Mouse (Mus musculus) layer of hippocampus, adult 11-12 months (tissue): ENCODE measurements around the gene Mrps23.
A peak's percentile ranks its signal among the peaks of the same experiment; 100 is the strongest.

Experiments used
- DNase-seq: peaks from one replicate; pipeline ENCODE4 v3.0.0; 2022; ENCODE audit warnings: low spot score

Mrps23 gene

DNA sequence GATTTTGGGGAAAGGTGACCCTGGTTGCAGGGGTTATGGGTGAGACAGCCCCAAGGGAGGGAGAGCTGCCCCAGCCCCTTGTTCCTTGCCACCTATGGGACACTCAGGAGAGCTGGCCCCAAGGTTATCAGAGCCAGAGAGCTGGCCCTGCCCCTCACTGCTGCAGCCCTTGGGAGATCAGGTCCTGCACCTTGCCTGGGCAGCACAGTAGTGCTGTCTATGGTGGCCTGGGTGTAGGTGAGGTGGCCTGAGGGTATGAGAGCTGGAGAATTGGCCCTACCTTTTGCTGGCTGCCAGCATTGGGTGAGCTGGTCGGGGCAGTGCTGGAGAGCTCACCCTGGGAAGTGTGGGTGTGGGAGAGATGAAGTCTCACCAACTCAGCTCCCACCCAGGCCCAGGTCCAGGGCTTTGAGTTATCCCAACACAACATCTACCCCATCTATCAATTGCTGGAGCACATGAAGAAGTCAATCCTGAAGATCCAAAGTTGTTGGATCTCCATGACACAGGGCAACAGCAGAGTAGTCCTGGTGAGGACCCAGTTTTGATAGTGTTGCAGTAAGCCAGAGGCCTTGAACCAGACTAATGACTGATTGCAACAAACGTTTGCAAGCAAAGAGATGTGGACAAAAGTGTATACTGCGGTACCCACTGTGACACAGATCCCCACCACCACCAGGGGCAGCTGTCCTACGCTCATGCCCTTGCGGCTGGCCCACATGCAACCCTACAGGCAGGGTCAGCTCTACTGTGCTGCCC, 7.8 kb downstream of the Mrps23 start:
- DNase-seq = no peak

DNA sequence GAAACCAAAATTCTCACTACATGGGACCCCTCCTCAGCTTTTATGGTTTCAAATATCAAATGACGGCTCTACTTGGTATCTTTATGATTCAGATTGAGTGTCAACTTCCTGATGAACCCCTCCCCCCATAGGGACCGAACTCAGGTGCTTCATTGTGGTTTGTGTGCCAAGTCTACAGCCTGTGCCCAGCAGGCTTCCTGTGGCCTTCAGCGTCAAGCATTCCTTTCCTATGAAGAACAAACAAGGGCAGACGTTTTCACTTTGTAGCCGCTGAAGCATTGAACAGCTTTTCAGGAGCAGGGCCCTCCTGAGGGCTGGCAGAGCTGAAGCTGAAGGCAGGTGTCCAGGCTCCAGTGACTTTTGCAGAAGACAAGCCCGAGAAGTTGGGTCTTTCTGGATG, 9.6 kb downstream of the Mrps23 start:
- no peak for DNase-seq

DNA sequence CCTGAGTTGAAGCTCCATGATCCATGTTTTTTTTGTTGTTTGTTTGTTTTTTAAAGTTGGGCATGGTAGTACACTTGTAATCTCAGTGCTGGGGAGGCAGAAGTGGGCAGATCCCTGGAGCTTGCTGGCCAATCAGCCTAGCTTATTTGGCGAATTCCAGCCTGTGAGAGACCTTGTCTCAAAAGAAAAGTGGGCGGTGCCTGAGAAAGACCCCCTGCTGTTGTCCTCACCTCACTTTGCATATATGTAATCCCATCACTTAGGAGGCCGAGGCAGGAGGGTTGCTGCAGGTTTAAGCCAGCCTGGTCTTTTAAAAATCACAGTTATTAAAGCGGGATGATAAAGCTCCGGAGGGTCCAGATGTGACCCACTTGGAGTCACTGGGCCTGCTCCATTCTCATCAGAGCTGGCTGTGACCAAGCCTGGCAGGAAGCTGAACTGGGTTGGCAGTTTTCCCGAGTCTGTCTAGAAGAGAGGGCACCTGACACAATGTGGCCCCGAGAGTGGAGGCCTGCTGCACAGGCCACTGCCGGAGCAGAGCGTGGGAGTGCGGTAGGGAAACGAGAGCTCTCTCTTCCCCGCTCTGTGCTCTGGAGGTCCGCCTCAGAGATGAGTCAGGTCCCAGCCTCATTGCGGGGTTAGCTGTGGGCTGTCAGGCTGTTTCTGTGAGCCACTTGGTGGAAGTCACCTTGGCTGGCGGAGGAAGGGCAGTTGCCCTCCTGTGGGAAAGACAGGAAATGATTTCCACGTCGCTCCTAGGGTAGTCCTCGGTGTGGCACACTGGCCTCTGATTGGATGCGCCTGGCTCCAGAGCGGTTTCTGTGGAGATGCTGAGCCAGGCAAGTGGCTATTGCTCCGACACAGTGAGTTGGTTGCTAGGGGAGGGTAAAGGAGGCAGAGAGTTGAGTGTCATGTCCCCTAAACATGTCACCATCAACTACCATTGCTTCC, 11.0 kb downstream of the Mrps23 start:
- DNase-seq = peak; percentile 65

DNA sequence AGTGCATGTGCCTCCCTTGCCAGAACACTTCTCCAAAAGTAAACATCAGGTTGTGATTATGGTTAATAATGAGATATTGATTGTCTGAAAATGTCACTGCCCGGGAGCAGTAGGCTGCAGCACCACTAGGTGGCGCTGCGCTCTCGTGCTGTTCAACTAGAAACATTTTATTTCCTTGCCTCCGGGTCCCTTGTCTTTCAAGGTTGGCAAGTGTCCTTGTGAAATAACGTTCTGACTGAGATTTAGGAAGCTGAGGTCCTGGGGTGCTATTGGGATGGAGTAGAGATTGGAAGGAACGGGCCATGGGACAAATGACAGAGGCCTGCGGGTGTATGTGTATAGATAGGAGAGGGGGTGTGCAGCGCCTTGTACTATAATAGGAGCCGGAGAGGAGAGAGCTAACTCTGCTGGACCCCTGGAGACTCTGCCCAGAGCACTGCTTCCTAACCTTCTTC, 12.1 kb downstream of the Mrps23 start:
- DNase-seq = peak; percentile 78

DNA sequence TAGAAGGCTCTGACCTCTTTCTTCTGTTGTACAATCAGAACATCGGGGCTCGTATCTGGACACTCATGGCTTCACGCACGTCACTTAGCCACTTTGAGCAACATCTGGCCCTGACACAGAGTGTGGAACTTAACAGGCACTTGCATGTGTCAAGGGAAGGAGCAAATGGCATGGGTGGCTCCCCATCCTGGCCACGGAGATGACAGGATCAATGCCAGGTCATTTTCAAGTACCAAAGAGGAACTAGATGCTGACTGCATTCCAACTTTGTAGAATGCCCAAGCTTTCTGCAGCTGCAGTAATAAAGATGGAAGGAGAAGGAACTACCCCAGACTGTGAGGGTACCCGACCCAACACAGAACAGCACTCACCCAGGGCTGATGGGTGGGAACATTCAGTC, 14.0 kb downstream of the Mrps23 start:
- no peak for DNase-seq

DNA sequence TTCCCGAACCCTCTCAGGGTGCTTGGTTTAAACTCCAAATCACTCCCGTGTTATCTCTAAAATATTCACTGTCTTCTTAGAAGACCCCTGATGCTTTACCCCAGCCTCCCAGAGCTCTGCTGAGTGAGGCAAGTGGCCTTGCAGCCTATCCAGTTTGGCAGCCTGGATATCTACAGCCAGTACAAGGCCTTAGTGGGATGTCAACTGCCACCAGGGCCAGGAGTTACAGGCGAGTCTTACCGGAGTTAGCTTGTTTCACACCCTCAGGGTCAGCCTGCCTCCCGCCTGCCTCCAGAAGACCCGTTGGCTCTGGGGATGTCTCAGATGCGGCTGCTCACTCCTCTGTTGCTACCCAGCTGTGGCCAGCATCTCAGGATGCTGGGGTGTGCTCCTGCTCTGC, 14.4 kb downstream of the Mrps23 start:
- DNase-seq = no peak

DNA sequence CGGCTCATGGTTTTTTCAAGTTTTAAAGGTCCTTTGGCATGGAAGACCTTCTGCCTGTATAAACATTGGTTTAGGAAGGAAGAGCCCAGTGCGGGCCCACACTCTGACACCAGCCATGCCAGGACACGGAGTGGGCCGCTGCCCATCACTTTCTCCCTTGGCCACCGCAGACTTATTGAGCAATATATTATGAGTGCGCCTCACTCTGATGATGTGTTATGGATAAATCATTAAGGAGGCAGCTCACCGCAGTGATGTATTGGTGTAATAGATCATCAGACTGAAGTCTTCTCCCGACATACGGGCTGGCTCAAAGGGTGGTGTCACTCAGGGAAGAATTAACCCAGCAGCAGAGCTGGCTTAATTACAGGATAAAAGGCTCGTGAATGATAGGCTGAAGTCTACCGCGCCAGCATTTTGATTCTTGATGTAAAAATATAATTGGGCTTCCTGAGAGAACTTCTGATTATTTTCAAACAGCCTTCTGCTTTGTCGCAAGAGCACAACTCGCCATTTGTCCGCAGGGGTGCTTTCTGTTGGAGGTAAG, 17.8 kb downstream of the Mrps23 start:
- DNase-seq = no peak

DNA sequence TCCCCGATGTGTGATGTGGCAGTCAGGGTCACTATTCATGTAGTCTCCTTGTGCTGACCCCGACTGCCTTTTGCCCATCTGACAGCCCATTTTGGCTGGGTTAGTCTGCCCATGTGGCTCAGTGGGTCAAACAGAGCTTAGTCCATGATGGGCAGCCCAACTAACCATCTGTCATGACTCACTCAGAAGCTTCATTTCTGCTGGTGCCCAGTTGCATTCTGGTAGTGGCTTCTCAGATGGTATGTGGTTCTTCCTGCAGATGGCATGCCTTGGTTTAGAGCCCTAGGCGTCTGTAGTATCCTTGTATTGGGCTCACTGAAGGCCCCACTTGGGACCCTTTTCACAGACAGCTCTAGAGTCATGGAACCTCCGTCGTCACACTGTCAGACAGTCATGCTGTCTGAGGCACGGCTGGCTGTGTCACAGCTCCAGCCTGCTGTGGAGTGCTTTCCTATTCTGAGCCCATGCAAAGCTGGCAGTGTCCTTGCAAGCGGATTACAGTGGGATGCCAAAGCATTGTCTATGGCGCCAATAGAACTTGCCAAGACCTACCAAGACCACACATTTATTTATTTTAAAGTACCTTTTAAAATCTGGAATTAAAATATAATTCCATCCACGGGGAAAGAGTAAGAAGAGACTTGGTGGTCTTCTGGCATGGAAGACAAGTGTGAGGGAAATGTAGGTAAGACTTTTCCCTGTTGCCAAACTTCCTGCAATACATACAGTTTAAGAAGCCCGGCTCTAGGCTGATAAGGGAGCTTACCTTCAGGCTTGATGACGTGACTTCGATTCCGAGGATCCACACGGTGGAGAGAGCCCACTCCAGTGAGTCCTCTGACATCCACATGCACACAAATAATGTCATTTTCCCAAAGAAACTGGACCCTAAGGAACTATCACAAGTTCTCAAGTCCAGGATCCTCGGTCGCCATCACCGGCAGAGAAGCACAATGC, 23.1 kb downstream of the Mrps23 start:
- no peak for DNase-seq

DNA sequence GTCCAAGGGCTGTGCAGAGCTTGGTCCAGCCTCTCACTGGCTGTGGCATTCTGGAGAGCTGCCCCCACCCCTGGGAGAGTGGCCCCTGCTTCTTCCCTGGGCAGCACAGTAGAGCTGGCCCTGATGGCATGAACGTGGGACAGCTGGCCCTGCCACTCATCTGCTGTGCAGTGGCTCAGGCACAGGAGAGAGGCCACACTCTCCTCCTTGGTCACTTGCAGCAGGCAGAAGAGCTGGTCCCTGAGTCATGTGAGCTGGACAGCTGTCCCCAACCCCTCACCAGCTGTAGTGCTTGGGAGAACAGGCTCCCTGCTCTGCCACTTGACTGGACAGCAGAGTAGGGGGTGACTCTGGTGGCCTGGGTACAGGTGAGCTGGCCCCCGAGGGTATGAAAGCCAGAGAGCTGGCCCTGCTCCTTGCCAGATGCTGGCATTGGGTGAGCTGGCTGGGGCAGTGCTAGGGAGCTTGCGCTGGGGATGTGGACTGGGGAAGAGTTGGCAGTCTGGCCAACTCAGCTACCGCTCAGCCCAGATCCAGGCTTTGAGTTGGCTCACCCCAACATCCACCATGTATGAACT, 27.1 kb downstream of the Mrps23 start:
- DNase-seq = no peak

DNA sequence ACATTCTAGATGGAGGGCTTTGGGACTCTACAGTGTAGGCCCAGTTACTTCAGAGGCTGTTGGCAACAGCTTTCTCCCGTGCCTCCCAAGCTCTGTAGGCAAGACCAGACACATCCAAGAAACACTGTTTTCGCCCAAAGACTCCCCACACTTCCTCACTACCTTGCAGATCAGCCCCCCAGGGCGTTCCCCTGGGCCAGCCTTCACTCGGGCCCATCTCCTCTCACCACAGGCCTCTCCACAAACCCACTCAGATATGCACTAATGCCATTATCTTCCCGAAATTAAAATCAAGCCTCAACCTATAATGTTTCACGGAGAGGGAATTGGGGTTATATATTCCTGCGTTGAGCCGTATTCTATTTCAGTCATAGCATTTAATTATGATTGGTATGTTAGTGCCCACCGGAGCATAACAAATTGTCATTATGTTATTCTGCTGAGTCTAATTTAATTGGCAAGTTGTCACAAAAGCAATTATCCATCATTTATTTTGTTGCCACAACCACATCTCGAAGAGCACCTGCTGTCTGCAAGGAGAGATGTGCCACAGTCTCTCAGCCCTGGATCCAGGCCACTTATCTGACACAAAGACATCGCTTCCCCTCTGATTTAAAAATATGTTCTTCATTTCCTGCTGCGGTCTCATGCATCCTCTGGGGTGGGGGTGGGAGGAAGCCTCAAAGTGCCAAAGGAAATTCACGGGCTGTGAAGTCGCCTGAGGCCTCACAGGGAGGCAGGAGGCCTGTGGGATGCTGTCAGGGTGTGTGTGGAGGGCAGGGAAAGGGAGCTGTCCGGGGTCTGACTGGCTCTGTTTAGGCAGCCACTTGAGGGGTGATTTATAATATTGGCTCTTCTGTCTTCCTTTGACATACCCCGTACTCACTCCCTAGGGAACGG, 29.6 kb downstream of the Mrps23 start:
- DNase-seq = no peak

DNA sequence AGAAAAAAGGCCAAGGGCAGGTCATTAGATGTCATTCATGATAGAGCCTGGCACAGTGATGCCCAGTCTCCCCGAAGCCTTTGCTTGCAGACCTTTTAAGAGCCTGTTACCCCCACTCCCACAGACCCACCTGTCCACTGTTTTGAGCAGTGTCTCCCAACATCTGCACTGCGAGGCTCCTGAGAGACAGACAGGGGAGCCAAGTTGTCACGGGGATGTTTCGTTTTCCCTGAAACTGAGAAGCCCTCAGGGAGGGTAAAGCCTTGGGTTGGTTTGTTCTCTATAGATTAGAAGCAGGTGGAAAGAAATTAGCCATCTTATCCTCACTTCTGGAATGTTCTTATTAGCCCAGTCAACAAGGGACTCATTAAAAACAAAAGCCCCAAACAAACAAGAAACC, 30.6 kb downstream of the Mrps23 start:
- no peak for DNase-seq

DNA sequence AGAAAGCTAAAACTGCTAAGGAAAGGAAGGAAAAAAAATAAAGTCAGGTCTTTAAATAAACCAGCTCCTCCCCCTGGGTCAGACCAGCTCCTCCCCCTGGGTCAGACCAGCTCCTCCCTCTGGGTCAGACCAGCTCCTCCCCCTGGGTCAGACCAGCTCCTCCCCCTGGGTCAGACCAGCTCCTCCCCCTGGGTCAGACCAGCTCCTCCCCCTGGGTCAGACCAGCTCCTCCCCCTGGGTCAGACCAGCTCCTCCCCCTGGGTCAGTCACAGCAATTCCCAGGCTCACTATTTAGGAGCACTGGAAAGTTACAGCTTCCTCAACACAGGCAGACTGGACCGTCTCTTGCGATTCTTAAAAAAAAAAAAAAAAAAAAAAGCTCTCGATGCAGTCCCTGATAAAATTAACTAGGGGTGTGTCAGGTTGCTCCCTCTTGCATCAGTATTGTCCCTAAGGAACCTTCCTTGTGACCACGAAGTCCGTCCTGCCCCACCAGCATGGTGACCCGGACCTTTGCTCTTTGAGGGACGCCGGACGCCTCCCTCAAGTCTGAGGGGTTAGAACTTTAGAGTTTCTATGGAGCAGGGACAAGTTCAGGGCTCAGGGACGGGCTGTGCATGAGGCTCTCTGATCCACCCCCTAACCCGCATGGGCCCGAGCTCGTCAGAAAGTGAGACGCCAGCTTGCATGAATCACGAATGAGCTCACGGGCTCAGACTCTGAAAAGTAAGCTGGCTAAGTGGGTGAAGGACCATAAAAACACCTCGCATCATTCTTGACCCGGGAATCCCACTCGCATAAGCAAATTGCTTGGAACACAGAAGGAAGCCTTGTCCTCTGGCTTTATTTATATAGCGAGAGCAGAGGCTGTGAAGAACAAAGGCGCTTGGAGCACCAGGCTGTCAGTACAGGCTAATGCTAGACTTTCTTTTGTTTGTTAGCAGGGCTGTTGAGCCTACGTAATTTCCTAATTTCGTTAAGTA, 31.3 kb downstream of the Mrps23 start:
- peak; percentile 26 for DNase-seq

DNA sequence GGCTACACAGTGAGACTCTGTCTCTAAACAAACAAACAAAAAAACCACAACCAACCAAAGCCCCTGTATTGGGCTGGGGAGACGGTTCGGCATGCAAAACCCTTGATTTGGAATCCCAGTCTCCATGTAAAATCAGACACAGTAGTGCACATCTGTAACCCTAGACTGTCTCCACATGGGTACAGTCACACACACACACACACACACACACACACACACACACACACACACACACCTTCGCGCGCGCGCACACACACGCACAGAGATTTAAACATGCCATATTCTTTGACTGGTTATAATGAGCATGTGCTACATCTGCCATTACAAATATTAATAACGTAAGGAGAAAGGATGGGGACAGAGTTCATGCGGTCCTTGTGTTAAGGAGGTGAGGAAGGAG, 36.1 kb downstream of the Mrps23 start:
- DNase-seq = no peak

DNA sequence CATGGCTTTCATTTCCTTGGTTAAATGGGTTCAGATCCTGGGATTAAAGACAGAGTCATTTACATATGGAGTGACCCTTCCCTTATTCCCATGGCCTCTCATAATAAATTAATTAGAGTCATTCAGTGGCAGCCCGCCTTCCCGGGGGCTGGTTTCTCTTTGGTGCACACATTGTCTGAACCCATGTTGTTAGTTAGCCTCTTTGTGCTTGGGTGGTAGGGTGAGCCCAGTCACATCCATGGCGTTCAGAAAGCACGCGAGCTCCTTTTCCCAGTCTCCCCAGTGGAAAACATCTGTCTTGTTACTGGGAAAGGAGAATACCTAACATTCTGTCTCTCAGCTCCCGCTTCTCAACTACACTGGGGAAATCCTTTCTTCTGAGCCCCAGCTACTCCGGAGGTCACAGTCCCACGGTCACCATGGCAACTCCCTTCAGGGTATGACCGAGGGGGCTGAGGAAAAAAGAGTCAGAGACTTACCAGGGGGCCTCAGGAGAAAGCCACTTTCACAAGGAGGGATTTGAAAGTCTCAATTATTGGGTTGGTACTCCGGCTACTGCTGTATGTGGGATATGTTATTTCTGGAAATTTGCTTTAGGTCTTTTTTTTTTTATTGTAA, 36.7 kb downstream of the Mrps23 start:
- no peak for DNase-seq

DNA sequence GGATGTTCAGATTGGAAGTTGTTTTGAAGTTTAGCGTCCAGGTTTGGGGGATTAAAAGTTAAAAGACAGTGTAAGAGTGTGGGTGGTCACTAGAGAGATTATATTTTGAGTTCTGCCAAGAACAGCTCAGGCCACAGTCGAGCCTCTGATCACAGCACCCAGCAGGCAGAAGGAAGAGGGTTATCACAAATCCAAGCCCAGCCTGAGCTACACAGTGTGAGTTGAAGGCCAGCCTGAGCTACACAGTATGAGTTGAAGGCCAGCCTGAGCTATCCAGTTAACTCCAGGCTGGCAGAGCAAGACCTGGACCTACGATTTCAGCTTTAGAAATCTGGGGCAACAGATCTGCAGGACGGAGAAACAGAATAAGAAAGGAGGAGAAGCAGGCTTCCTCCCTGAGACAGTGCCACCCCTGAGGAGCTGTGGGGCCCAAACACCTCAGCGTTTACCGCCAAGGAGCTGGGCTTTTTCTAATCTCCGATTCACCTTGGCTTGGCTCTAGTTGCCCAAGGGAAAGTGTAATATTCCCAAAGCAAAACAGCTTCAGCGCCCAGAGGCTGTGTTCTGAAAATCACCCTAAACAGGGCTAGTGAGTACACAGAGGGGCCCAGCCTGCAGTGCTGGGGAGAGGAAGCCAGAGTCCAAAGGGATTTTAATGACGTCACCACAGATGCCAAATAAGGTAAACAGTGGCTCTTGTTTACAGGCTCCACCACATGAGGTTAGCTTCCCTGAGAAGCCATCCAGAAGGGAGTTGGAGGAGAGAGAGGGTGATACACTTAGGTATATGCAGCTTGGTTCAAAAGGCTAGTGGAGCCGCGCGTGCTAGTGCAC, 37.5 kb downstream of the Mrps23 start:
- DNase-seq = no peak

DNA sequence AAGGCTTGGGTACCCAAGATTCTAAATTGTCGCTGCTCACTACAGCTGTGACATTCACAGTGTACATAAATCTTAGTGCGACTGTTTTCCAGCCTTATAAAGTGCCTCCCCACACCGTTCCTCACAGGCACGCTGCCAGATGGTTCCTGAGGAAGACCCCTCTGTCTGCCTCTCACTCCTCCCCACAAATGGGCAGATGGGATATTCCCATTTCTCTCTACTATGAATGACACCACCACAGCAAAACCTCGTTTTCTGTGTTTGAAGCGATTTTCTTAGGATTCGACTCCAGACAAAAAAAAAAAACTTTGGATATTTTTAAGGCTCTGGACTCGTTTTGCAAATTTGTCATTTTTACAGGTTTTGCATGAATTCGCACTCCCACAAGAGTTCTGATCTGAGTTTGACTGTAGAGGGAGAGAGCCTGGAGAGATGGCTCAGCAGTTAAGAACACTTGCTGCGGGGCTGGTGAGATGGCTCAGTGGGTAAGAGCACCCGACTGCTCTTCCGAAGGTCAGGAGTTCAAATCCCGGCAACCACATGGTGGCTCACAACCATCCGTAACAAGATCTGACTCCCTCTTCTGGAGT, 41.5 kb downstream of the Mrps23 start:
- no peak for DNase-seq

DNA sequence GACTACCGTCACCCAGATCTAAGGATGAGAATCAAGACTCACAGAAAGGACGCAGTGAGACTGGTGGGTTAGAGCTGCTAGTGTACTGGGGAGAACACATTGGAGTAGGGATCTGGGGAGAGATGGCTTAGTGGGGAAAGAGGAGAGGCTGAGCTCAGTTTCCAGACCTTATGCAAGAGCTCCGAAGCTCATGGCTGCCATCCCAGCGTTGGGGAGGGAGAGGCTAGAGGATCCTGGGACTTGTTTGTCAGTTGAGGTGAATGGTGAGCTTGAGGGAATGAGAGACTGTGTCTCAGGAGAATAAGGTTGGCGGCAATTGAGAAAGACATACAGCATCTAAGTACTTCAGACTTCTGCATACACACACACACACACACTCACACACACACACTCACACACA, 44.4 kb downstream of the Mrps23 start:
- no peak for DNase-seq
